Mouse (Mus musculus): ENCODE data around the gene Zfp90. TPM values are rescaled to one million over a fixed set of nuclear protein-coding genes. Genes with fewer than 3 reads are reported as not detected.

The Zfp90 gene
- polyA plus RNA-seq, 1 experiment from 2014 or later, result 36.5 TPM

DNA sequence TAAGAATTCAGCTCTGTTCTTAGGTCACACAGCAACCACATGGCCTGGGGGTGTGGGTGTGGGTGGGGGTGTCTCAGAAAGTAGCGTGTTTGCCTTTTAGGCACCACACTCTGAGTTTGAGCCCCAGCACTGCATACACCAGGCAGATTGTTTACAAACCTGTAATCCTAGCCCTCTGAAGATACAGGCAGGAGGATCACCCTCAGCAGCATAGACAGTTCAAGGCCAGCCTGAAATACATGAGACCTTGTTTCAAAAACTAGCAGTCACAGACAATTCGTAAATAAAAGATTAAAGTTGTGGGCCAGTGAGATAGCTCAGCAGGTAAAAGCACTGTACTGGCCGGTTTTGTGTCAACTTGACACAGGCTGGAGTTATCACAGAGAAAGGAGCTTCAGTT lies 25.0 kb downstream of the Zfp90 start:
- 90% methylated on average over 3 of the region's 3 CpGs for WGBS
- H3K4me2 ChIP-seq, result no peak overlapping the region
- no peaks in the 10 kb centered on the region for H3K36me3 ChIP-seq (replicated peaks)
- H3K9ac ChIP-seq, result no peak overlapping the region
- H3K4me1 ChIP-seq, result no peaks in the 10 kb centered on the region
- no peak overlapping the region for H3K27ac ChIP-seq
- no peak for ATAC-seq (ENCODE audit: low FRiP score)
- no peaks in the 10 kb centered on the region for H3K9me3 ChIP-seq
- H3K4me3 ChIP-seq (replicated peaks), result no peak overlapping the region
- H3K27me3 ChIP-seq, result no peaks in the 10 kb centered on the region

- no peaks in the 10 kb centered on the region for H3K9me3 ChIP-seq
- no peaks in the 10 kb centered on the region for H3K4me1 ChIP-seq
- no peak overlapping the region for H3K9ac ChIP-seq
- H3K27ac ChIP-seq, result no peak overlapping the region
- 95% methylated on average over 1 of the region's 1 CpGs for WGBS
- no peaks in the 10 kb centered on the region for H3K27me3 ChIP-seq
- ATAC-seq (ENCODE audit: low FRiP score), result no peak
- no peak overlapping the region for H3K4me3 ChIP-seq (replicated peaks)
- no peaks in the 10 kb centered on the region for H3K36me3 ChIP-seq (replicated peaks)
- H3K4me2 ChIP-seq, result no peak overlapping the region
These were observed 27.6 kb downstream of the Zfp90 start for GRCm38 (mm10) chr8:106442740-106443139.

- no peak overlapping the region for H3K27ac ChIP-seq
- H3K36me3 ChIP-seq (replicated peaks), result no peaks in the 10 kb centered on the region
- no peaks in the 10 kb centered on the region for H3K4me1 ChIP-seq
- WGBS, result 71% methylated on average over 6 of the region's 6 CpGs
- no peaks in the 10 kb centered on the region for H3K9me3 ChIP-seq
- no peaks in the 10 kb centered on the region for H3K27me3 ChIP-seq
- ATAC-seq (ENCODE audit: low FRiP score), result no peak
- no peak overlapping the region for H3K4me2 ChIP-seq
- no peak overlapping the region for H3K4me3 ChIP-seq (replicated peaks)
- H3K9ac ChIP-seq, result no peak overlapping the region
These were observed 36.4 kb downstream of the Zfp90 start for GRCm38 (mm10) chr8:106451301-106452085.

GRCm38 (mm10) chr8:106452701-106453481 lies 37.8 kb downstream of the Zfp90 start:
- Histone ChIP-seq H3K4me1 (no peaks in the 10 kb centered on the region), H3K4me2 (no peak overlapping the region), H3K27ac (no peak overlapping the region), H3K27me3 (no peaks in the 10 kb centered on the region), H3K4me3 (replicated peaks) (no peak overlapping the region), H3K9ac (no peak overlapping the region), H3K9me3 (no peaks in the 10 kb centered on the region), H3K36me3 (replicated peaks) (no peaks in the 10 kb centered on the region)
- WGBS, result 78% methylated on average over 12 of the region's 12 CpGs
- no peak for ATAC-seq (ENCODE audit: low FRiP score)

DNA sequence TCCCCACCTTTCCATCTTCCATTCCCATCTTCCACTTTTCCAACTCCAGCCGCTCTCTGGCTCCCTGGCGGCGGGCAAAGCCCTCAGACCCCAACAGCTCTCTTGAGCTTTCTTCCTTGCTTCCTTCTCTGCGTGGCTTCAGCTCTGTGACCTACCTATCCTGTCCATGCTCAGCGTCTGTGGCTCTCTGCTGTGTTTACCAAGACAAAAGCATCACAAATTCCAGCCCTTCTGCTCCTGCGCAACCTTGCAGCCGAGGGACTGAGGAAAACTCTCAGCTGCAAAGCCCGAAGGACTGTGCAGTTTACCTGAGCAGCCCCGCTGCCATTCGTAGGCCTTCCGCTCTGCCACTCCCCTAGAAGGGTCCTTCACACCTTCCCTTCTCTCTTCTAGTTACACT lies 38.9 kb downstream of the Zfp90 start:
- Histone ChIP-seq H3K9ac (no peak overlapping the region), H3K27ac (no peak overlapping the region), H3K9me3 (no peaks in the 10 kb centered on the region), H3K4me1 (no peaks in the 10 kb centered on the region), H3K4me2 (no peak overlapping the region), H3K36me3 (replicated peaks) (no peaks in the 10 kb centered on the region), H3K27me3 (no peaks in the 10 kb centered on the region), H3K4me3 (replicated peaks) (no peak overlapping the region)
- 75% methylated on average over 11 of the region's 11 CpGs for WGBS
- no peak for ATAC-seq (ENCODE audit: low FRiP score)

DNA sequence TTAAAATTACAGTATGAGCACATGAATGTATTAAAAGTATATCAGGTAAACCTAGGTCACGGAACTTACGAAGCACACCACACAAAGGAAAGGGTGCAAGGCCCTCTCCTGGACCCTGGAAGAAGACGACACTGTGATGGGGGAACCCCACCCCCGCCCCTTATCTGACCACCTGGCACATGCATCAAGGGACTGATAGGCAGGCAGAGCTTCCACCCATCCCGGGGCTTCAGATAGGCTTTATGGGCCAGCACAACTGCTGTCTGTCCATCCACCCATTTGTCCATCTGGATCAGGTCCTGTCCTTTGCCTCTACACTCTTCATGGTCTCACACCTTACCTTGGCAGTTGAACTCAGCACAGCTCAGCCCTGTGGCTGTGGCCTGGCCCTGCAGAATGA lies 47.0 kb downstream of the Zfp90 start:
- Histone ChIP-seq H3K9ac (no peak overlapping the region), H3K27ac (no peak overlapping the region), H3K4me3 (replicated peaks) (no peak overlapping the region), H3K4me1 (no peaks in the 10 kb centered on the region), H3K27me3 (no peaks in the 10 kb centered on the region), H3K4me2 (no peak overlapping the region), H3K36me3 (replicated peaks) (no peaks in the 10 kb centered on the region), H3K9me3 (no peaks in the 10 kb centered on the region)
- WGBS, result 83% methylated on average over 5 of the region's 5 CpGs
- ATAC-seq (ENCODE audit: low FRiP score), result no peak

- Histone ChIP-seq H3K9me3 (no peaks in the 10 kb centered on the region), H3K27me3 (no peaks in the 10 kb centered on the region), H3K27ac (no peak overlapping the region), H3K4me1 (no peaks in the 10 kb centered on the region), H3K4me3 (replicated peaks) (no peak overlapping the region), H3K9ac (no peak overlapping the region), H3K4me2 (no peak overlapping the region), H3K36me3 (replicated peaks) (no peaks in the 10 kb centered on the region)
- no peak for ATAC-seq (ENCODE audit: low FRiP score)
- 86% methylated on average over 6 of the region's 6 CpGs for WGBS
These were observed 48.7 kb downstream of the Zfp90 start for GRCm38 (mm10) chr8:106463795-106464194.

- 66% methylated on average over 7 of the region's 7 CpGs for WGBS
- no peaks in the 10 kb centered on the region; the same call in 1 of the 2 replicates for H3K27me3 ChIP-seq
- H3K4me1 ChIP-seq, result no peaks in the 10 kb centered on the region
- ATAC-seq (ENCODE audit: low FRiP score), result no peak
- H3K4me3 ChIP-seq (replicated peaks), result no peak overlapping the region
- no peak overlapping the region for H3K9ac ChIP-seq
- no peaks in the 10 kb centered on the region for H3K36me3 ChIP-seq (replicated peaks)
- H3K9me3 ChIP-seq, result no peaks in the 10 kb centered on the region
- H3K27ac ChIP-seq, result no peak overlapping the region
- no peak overlapping the region for H3K4me2 ChIP-seq
These were observed 54.4 kb downstream of the Zfp90 start for GRCm38 (mm10) chr8:106469485-106469884.

GRCm38 (mm10) chr8:106474001-106474400 lies 58.9 kb downstream of the Zfp90 start:
- Histone ChIP-seq H3K9me3 (no peaks in the 10 kb centered on the region; the same call in 1 of the 2 replicates), H3K9ac (no peak overlapping the region), H3K4me2 (no peak overlapping the region), H3K4me1 (no peaks in the 10 kb centered on the region), H3K36me3 (replicated peaks) (no peaks in the 10 kb centered on the region), H3K27ac (no peak overlapping the region), H3K4me3 (replicated peaks) (no peak overlapping the region), H3K27me3 (no peaks in the 10 kb centered on the region; the same call in 1 of the 2 replicates)
- no peak for ATAC-seq (ENCODE audit: low FRiP score)
- WGBS, result 93% methylated on average over 5 of the region's 5 CpGs

Other genes with a start within 250 kb of the Zfp90 start
- gene Slc7a6, start 246.5 kb upstream of the Zfp90 start, polyA plus RNA-seq (2016; fragmentation: Nextera tagmentation; extraction: Ambion mirVana), result 72.9 and 79.8 TPM in 2 replicates
- gene Slc7a6os, start 204.4 kb upstream of the Zfp90 start, polyA plus RNA-seq (2016; fragmentation: Nextera tagmentation; extraction: Ambion mirVana), result 33.3 and 37.0 TPM in 2 replicates
- 58.7 and 59.2 TPM in 2 replicates for gene Prmt7, start 204.4 kb upstream of the Zfp90 start, polyA plus RNA-seq (2016; fragmentation: Nextera tagmentation; extraction: Ambion mirVana)
- gene Smpd3, start 77.3 kb upstream of the Zfp90 start, polyA plus RNA-seq (2016; fragmentation: Nextera tagmentation; extraction: Ambion mirVana), result 24.4 and 30.0 TPM in 2 replicates
- not detected in 2 replicates for gene 6030452D12Rik, start 85.2 kb downstream of the Zfp90 start, polyA plus RNA-seq (2016; fragmentation: Nextera tagmentation; extraction: Ambion mirVana)
- 2.5 and 3.5 TPM in 2 replicates for gene Cdh3, start 95.6 kb downstream of the Zfp90 start, polyA plus RNA-seq (2016; fragmentation: Nextera tagmentation; extraction: Ambion mirVana)
- gene Gm10073, start 158.1 kb downstream of the Zfp90 start, polyA plus RNA-seq (2016; fragmentation: Nextera tagmentation; extraction: Ambion mirVana), result 3.4 and 4.6 TPM in 2 replicates
- gene Cdh1, start 188.0 kb downstream of the Zfp90 start, polyA plus RNA-seq (2016; fragmentation: Nextera tagmentation; extraction: Ambion mirVana), result 3.9 and 4.2 TPM in 2 replicates

Measured in forebrain, embryonic 12.5 days (tissue).